Mouse (Mus musculus): ENCODE measurements at regions not wholly inside any gene's neighbourhood (a gene's known extent, or its start where the extent isn't known, plus 50 kb on each side); places are given as distances from the start of the nearest gene placed in this dataset.

GRCm38 (mm10) chr1:77820101-77820500 lies 305.2 kb upstream of the Epha4 start:
- TF ChIP-seq POLR2A (IDR thresholded peaks at IDR 0.05; ENCODE audit: borderline replicate concordance, insufficient read depth, low read length) (no peak), CTCF (IDR thresholded peaks at IDR 0.05; ENCODE audit: borderline replicate concordance, insufficient read depth, low read depth, low read length) (no peak)
